17 mouse cellular contexts compared by ENCODE assay signal in genomic region chr13:84639087-84640022, GRCm38 (mm10).
DNase-seq lines count a peak whose midpoint lies in the region; ATAC-seq and TF ChIP-seq lines count a peak whose summit lies in the region.
"Had no signal": no experiment of that assay in that cellular context is flagged by ENCODE, and none has a peak within 500 bp of the region (broad histone marks: within the 10 kb centered on the region; RNA-seq: fewer than 3 reads in every experiment).

No protein-coding gene starts in this region.

- TF ChIP-seq POLR2A in olfactory bulb, adult 2 months (IDR thresholded peaks at IDR 0.05; ENCODE audit: insufficient read depth, low read depth, low read length) = no peak
- no peak for TF ChIP-seq POLR2A in lung, adult 2 months (IDR thresholded peaks at IDR 0.05; ENCODE audit: borderline replicate concordance, extremely low read depth, low read depth, low read length)

- no peak overlapping the region for H3K4me2 ChIP-seq in midbrain, embryonic 11.5 days
- H3K4me2 ChIP-seq in midbrain, postnatal 0 days (ENCODE audit: low read depth, low read length, poor library complexity, severe bottlenecking) = no peak overlapping the region
- no peak overlapping the region for H3K4me2 ChIP-seq in embryonic facial prominence, embryonic 14.5 days (ENCODE audit: low read depth, low read length)
- H3K4me2 ChIP-seq in hindbrain, embryonic 13.5 days = no peak overlapping the region

- 0 out of 2 replicates have a peak, but pooled peaks cover 5% of the 10 kb centered on the region for H3K4me1 ChIP-seq in midbrain, embryonic 11.5 days (ENCODE audit: control insufficient read depth, insufficient read depth, low read length)
- no peaks in the 10 kb centered on the region for H3K4me1 ChIP-seq in midbrain, postnatal 0 days (ENCODE audit: insufficient read depth, low read length)
- H3K4me1 ChIP-seq in embryonic facial prominence, embryonic 14.5 days (ENCODE audit: control insufficient read depth, insufficient read depth, low read length) = no peaks in the 10 kb centered on the region
- H3K4me1 ChIP-seq in hindbrain, embryonic 13.5 days (replicated peaks) = peaks cover 4% of the 10 kb centered on the region; the same call in 1 of the 2 replicates
- no peaks in the 10 kb centered on the region for H3K4me1 ChIP-seq in olfactory bulb, adult 2 months (ENCODE audit: control insufficient read depth, insufficient read depth, low read length)
- no peaks in the 10 kb centered on the region for H3K4me1 ChIP-seq in lung, adult 2 months (ENCODE audit: control insufficient read depth, insufficient read depth, low read length)

- peak; percentile 92 for ATAC-seq in midbrain, embryonic 11.5 days (ENCODE audit: low FRiP score)
- ATAC-seq in midbrain, postnatal 0 days (ENCODE audit: low FRiP score) = no peak
- peak; percentile 62 for ATAC-seq in embryonic facial prominence, embryonic 14.5 days (ENCODE audit: low read depth)
- peak; percentile 69 for ATAC-seq in hindbrain, embryonic 13.5 days (ENCODE audit: low FRiP score)
- ATAC-seq: intestine, embryonic 16.5 days; liver, postnatal 0 days had no signal

- H3K36me3 ChIP-seq in midbrain, embryonic 11.5 days (ENCODE audit: control insufficient read depth, insufficient read depth, low read length) = no peaks in the 10 kb centered on the region
- H3K36me3 ChIP-seq in midbrain, postnatal 0 days (ENCODE audit: insufficient read depth, low read length) = no peaks in the 10 kb centered on the region
- no peaks in the 10 kb centered on the region for H3K36me3 ChIP-seq in embryonic facial prominence, embryonic 14.5 days (ENCODE audit: control insufficient read depth, insufficient read depth, low read length)
- H3K36me3 ChIP-seq in hindbrain, embryonic 13.5 days = no peaks in the 10 kb centered on the region

- H3K9me3 ChIP-seq in midbrain, embryonic 11.5 days (ENCODE audit: control insufficient read depth, low read length) = no peaks in the 10 kb centered on the region
- H3K9me3 ChIP-seq in midbrain, postnatal 0 days (ENCODE audit: low read length) = no peaks in the 10 kb centered on the region
- H3K9me3 ChIP-seq in embryonic facial prominence, embryonic 14.5 days (ENCODE audit: control insufficient read depth, low read length) = no peaks in the 10 kb centered on the region
- no peaks in the 10 kb centered on the region for H3K9me3 ChIP-seq in hindbrain, embryonic 13.5 days

- no peak overlapping the region for H3K9ac ChIP-seq in midbrain, embryonic 11.5 days (ENCODE audit: low read length)
- H3K9ac ChIP-seq in midbrain, postnatal 0 days (replicated peaks; ENCODE audit: low read length, poor library complexity, severe bottlenecking) = no peak overlapping the region
- H3K9ac ChIP-seq in embryonic facial prominence, embryonic 14.5 days (ENCODE audit: low read depth, low read length) = no peak overlapping the region
- H3K9ac ChIP-seq in hindbrain, embryonic 13.5 days = no peak overlapping the region
- H3K9ac ChIP-seq: liver, postnatal 0 days had no signal

- peak; percentile 89 for DNase-seq in midbrain, embryonic 11.5 days (ENCODE audit: low spot score, missing footprints)
- DNase-seq in midbrain, postnatal 0 days (ENCODE audit: low spot score) = no peak
- DNase-seq in embryonic facial prominence, embryonic 14.5 days (ENCODE audit: low spot score) = peak; percentile 18
- no peak for DNase-seq in lung, postnatal 25 days (ENCODE audit: low spot score)
- no peak for DNase-seq in thymus, adult 18-20 months
- DNase-seq in lung, adult 2 months = no peak
- DNase-seq: adrenal gland, adult 8-10 months; B cell, adult 2 months; cerebellum, postnatal 10 days; heart, adult 11 months; kidney, postnatal 36 days; liver, postnatal 0 days; right cerebral cortex, postnatal 14 days; thymus, adult 2 months had no signal

- 33% methylated on average over 6 of the region's 6 CpGs for WGBS in midbrain, embryonic 11.5 days
- WGBS in midbrain, postnatal 0 days = 46% methylated on average over 6 of the region's 6 CpGs
- 44% methylated on average over 6 of the region's 6 CpGs for WGBS in embryonic facial prominence, embryonic 14.5 days
- WGBS in hindbrain, embryonic 13.5 days = 32% methylated on average over 6 of the region's 6 CpGs
- 45% methylated on average over 6 of the region's 6 CpGs for WGBS in olfactory bulb, adult 2 months
- WGBS in lung, adult 2 months = 75% methylated on average over 6 of the region's 6 CpGs

- no peak overlapping the region for H3K27ac ChIP-seq in midbrain, embryonic 11.5 days (ENCODE audit: low read depth, low read length)
- no peak overlapping the region for H3K27ac ChIP-seq in midbrain, postnatal 0 days (ENCODE audit: low read depth, low read length)
- H3K27ac ChIP-seq in embryonic facial prominence, embryonic 14.5 days (replicated peaks; ENCODE audit: low read depth, low read length) = no peak overlapping the region
- no peak overlapping the region for H3K27ac ChIP-seq in hindbrain, embryonic 13.5 days
- H3K27ac ChIP-seq in olfactory bulb, adult 2 months (ENCODE audit: insufficient read depth, low read depth, low read length) = 0 out of 2 replicates have a peak overlapping the region, but pooled peaks have one; percentile 13

- no peak for TF ChIP-seq CTCF in midbrain, postnatal 0 days (IDR thresholded peaks at IDR 0.05)
- no peak for TF ChIP-seq CTCF in olfactory bulb, adult 2 months (IDR thresholded peaks at IDR 0.05; ENCODE audit: insufficient read depth, low read depth, low read length)
- TF ChIP-seq CTCF in lung, adult 2 months (IDR thresholded peaks at IDR 0.05; ENCODE audit: insufficient read depth, low read length) = no peak

- H3K4me3 ChIP-seq in midbrain, embryonic 11.5 days (ENCODE audit: low read depth, low read length) = no peak overlapping the region
- H3K4me3 ChIP-seq in midbrain, postnatal 0 days (ENCODE audit: low read depth, low read length) = no peak overlapping the region
- no peak overlapping the region for H3K4me3 ChIP-seq in embryonic facial prominence, embryonic 14.5 days (ENCODE audit: low read depth, low read length)
- H3K4me3 ChIP-seq in hindbrain, embryonic 13.5 days = no peak overlapping the region
- H3K4me3 ChIP-seq in olfactory bulb, adult 2 months (ENCODE audit: insufficient read depth, low read depth, low read length) = no peak overlapping the region
- H3K4me3 ChIP-seq in lung, adult 2 months (replicated peaks; ENCODE audit: extremely low read depth, low read depth, low read length) = no peak overlapping the region

- no peaks in the 10 kb centered on the region for H3K27me3 ChIP-seq in midbrain, embryonic 11.5 days (ENCODE audit: control insufficient read depth, insufficient read depth, low read length)
- H3K27me3 ChIP-seq in midbrain, postnatal 0 days (ENCODE audit: insufficient read depth, low read length) = no peaks in the 10 kb centered on the region
- H3K27me3 ChIP-seq in embryonic facial prominence, embryonic 14.5 days (replicated peaks; ENCODE audit: control insufficient read depth, insufficient read depth, low read length) = no peaks in the 10 kb centered on the region
- no peaks in the 10 kb centered on the region for H3K27me3 ChIP-seq in hindbrain, embryonic 13.5 days

Comparison
In these comparisons a context has a peak if more than half of its experiments do, and no peak if none do; other contexts are left out.
1. DNase-seq: peak in midbrain, embryonic 11.5 days (single experiment) and embryonic facial prominence, embryonic 14.5 days (single experiment); none in midbrain, postnatal 0 days (single experiment), lung, postnatal 25 days (single experiment), thymus, adult 18-20 months (0 of 2) and lung, adult 2 months (single experiment).